Comparison of ENCODE assay signal across 16 mouse cellular contexts in the genomic region with DNA sequence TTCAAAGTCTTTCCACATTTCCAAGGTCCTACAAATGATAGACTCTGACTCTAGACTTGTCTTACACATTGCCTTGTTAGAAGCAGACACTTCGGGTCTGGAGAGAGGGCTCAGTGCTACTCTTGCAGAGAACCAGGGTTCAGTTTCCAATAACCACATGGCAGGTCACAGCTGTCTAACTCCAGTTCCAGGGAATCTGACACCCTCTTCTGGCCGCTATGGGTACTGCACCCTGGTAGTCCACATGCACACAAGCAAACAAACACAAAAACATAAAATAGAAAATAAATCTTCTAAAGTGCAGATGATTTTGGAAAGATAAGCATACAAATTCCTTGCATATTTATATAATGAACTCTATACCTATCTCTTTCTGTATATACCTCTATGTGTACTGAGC. TPM values are rescaled to one million over a fixed set of nuclear protein-coding genes. Genes with fewer than 3 reads are reported as not detected.
DNase-seq lines count a peak whose midpoint lies in the region; ATAC-seq and TF ChIP-seq lines count a peak whose summit lies in the region.
"Had no signal": no experiment of that assay in that cellular context is flagged by ENCODE, and none has a peak within 500 bp of the region (broad histone marks: within the 10 kb centered on the region; RNA-seq: fewer than 3 reads in every experiment).

No protein-coding gene starts in this region.

- WGBS in forebrain, postnatal 0 days: 79% methylated on average over 2 of the region's 2 CpGs
- WGBS in forebrain, embryonic 16.5 days: 68% methylated on average over 2 of the region's 2 CpGs
- 78% methylated on average over 2 of the region's 2 CpGs for WGBS in lung, adult 2 months
- WGBS in liver, postnatal 0 days (ENCODE audit: insufficient replicate concordance): 60% methylated on average over 2 of the region's 2 CpGs
- 84% methylated on average over 2 of the region's 2 CpGs for WGBS in forebrain, embryonic 13.5 days

- TF ChIP-seq EP300 in liver, postnatal 0 days (IDR thresholded peaks at IDR 0.05; ENCODE audit: low read depth): no peak

- no peak for DNase-seq in forebrain, postnatal 0 days
- no peak for DNase-seq in lung, adult 2 months
- DNase-seq in lung, adult 18-20 months: no peak
- DNase-seq in R1 (ENCODE audit: low read depth, low spot score): peak; percentile 77
- DNase-seq in liver, postnatal 0 days: peak; percentile 23
- no peak for DNase-seq in cerebellum, adult 11 months
- DNase-seq: adrenal gland, adult 8-10 months; kidney, adult 18-20 months; lung, postnatal 36 days; retina, postnatal 1 day had no signal

- peak; percentile 39 for TF ChIP-seq CTCF in forebrain, postnatal 0 days (IDR thresholded peaks at IDR 0.05; ENCODE audit: low read depth)
- TF ChIP-seq CTCF in lung, adult 2 months (IDR thresholded peaks at IDR 0.05; ENCODE audit: insufficient read depth, low read length): 0 out of 2 replicates have a peak, but pooled peaks have one; percentile 5
- peak; percentile 54 for TF ChIP-seq CTCF in liver, postnatal 0 days (IDR thresholded peaks at IDR 0.05; ENCODE audit: low read depth)

- H3K4me2 ChIP-seq in forebrain, postnatal 0 days (ENCODE audit: low read depth): no peak overlapping the region
- H3K4me2 ChIP-seq in forebrain, embryonic 16.5 days (ENCODE audit: low read length): no peak overlapping the region
- no peak overlapping the region for H3K4me2 ChIP-seq in liver, postnatal 0 days (ENCODE audit: low read depth, low read length)
- H3K4me2 ChIP-seq in forebrain, embryonic 13.5 days: no peak overlapping the region
- H3K4me2 ChIP-seq: forebrain, embryonic 15.5 days; heart, embryonic 13.5 days had no signal

- no peak overlapping the region for H3K4me3 ChIP-seq in forebrain, postnatal 0 days (ENCODE audit: low read depth, low read length)
- no peak overlapping the region for H3K4me3 ChIP-seq in forebrain, embryonic 16.5 days (replicated peaks; ENCODE audit: low read length)
- H3K4me3 ChIP-seq in lung, adult 2 months (replicated peaks; ENCODE audit: extremely low read depth, low read depth, low read length): no peak overlapping the region
- H3K4me3 ChIP-seq in liver, postnatal 0 days (ENCODE audit: low read depth, low read length): no peak overlapping the region
- no peak overlapping the region for H3K4me3 ChIP-seq in forebrain, embryonic 13.5 days
- H3K4me3 ChIP-seq: forebrain, embryonic 15.5 days; heart, embryonic 13.5 days had no signal

- H3K27me3 ChIP-seq in forebrain, postnatal 0 days (ENCODE audit: insufficient read depth, low read length): no peaks in the 10 kb centered on the region
- H3K27me3 ChIP-seq in forebrain, embryonic 16.5 days (replicated peaks; ENCODE audit: control insufficient read depth, insufficient read depth, low read length): no peaks in the 10 kb centered on the region
- no peaks in the 10 kb centered on the region for H3K27me3 ChIP-seq in liver, postnatal 0 days (ENCODE audit: insufficient read depth, low read length)
- no peaks in the 10 kb centered on the region for H3K27me3 ChIP-seq in forebrain, embryonic 13.5 days
- H3K27me3 ChIP-seq: forebrain, embryonic 15.5 days; heart, embryonic 13.5 days had no signal

- no peaks in the 10 kb centered on the region for H3K9me3 ChIP-seq in forebrain, postnatal 0 days (ENCODE audit: low read length)
- H3K9me3 ChIP-seq in forebrain, embryonic 16.5 days (ENCODE audit: control insufficient read depth, low read length): no peaks in the 10 kb centered on the region
- H3K9me3 ChIP-seq in liver, postnatal 0 days (ENCODE audit: low read length): no peaks in the 10 kb centered on the region
- no peaks in the 10 kb centered on the region for H3K9me3 ChIP-seq in forebrain, embryonic 13.5 days (replicated peaks)
- H3K9me3 ChIP-seq: forebrain, embryonic 15.5 days had no signal

- H3K9ac ChIP-seq in forebrain, postnatal 0 days: no peak overlapping the region
- H3K9ac ChIP-seq in forebrain, embryonic 16.5 days (replicated peaks; ENCODE audit: low read depth, low read length): no peak overlapping the region
- no peak overlapping the region for H3K9ac ChIP-seq in liver, postnatal 0 days (replicated peaks)
- no peak overlapping the region for H3K9ac ChIP-seq in forebrain, embryonic 13.5 days
- H3K9ac ChIP-seq: forebrain, embryonic 15.5 days; heart, embryonic 13.5 days had no signal

- H3K36me3 ChIP-seq in forebrain, postnatal 0 days (ENCODE audit: insufficient read depth): no peaks in the 10 kb centered on the region
- no peaks in the 10 kb centered on the region for H3K36me3 ChIP-seq in forebrain, embryonic 16.5 days (ENCODE audit: control insufficient read depth, insufficient read depth)
- H3K36me3 ChIP-seq in liver, postnatal 0 days (replicated peaks; ENCODE audit: insufficient read depth, low read length): no peaks in the 10 kb centered on the region
- H3K36me3 ChIP-seq in forebrain, embryonic 13.5 days (ENCODE audit: poor library complexity, severe bottlenecking): no peaks in the 10 kb centered on the region
- H3K36me3 ChIP-seq: forebrain, embryonic 15.5 days; heart, embryonic 13.5 days had no signal

- H3K27ac ChIP-seq in forebrain, postnatal 0 days (ENCODE audit: low read depth, low read length): no peak overlapping the region
- no peak overlapping the region for H3K27ac ChIP-seq in forebrain, embryonic 16.5 days (ENCODE audit: low read length)
- H3K27ac ChIP-seq in liver, postnatal 0 days (ENCODE audit: low read depth): no peak overlapping the region
- no peak overlapping the region for H3K27ac ChIP-seq in forebrain, embryonic 13.5 days
- H3K27ac ChIP-seq: forebrain, embryonic 15.5 days; heart, embryonic 13.5 days had no signal

- TF ChIP-seq POLR2A in lung, adult 2 months (IDR thresholded peaks at IDR 0.05; ENCODE audit: borderline replicate concordance, extremely low read depth, low read depth, low read length): no peak

- ATAC-seq in forebrain, postnatal 0 days: no peak
- ATAC-seq in forebrain, embryonic 16.5 days: no peak
- ATAC-seq in liver, postnatal 0 days: no peak
- ATAC-seq in forebrain, embryonic 13.5 days: no peak
- ATAC-seq: forebrain, embryonic 15.5 days had no signal

- H3K4me1 ChIP-seq in forebrain, postnatal 0 days (ENCODE audit: insufficient read depth): no peaks in the 10 kb centered on the region
- H3K4me1 ChIP-seq in forebrain, embryonic 16.5 days (replicated peaks; ENCODE audit: control insufficient read depth, insufficient read depth, low read length): no peaks in the 10 kb centered on the region
- H3K4me1 ChIP-seq in lung, adult 2 months (ENCODE audit: control insufficient read depth, insufficient read depth, low read length): no peaks in the 10 kb centered on the region
- H3K4me1 ChIP-seq in liver, postnatal 0 days (ENCODE audit: insufficient read depth): no peaks in the 10 kb centered on the region
- no peaks in the 10 kb centered on the region for H3K4me1 ChIP-seq in forebrain, embryonic 13.5 days
- H3K4me1 ChIP-seq: forebrain, embryonic 15.5 days; heart, embryonic 13.5 days had no signal

RNA-seq across cellular contexts. Expression of gene Defb22, which starts 2.9 kb away (rescaled TPM):
- total RNA-seq in forebrain, postnatal 0 days (2014; rRNA removed): not detected in 2 replicates
- not detected in 2 replicates for polyA plus RNA-seq in forebrain, postnatal 0 days (2015; fragmentation: Nextera tagmentation; extraction: Ambion mirVana)
- not detected in 2 replicates for polyA plus RNA-seq in forebrain, embryonic 16.5 days (2015; fragmentation: Nextera tagmentation; extraction: Ambion mirVana)
- polyA plus RNA-seq in lung, adult 2 months (2012; rRNA removed): not detected in 2 replicates
- not detected in 2 replicates for polyA plus RNA-seq in liver, postnatal 0 days (2015; fragmentation: Nextera tagmentation; extraction: Ambion mirVana)
- polyA plus RNA-seq in forebrain, embryonic 13.5 days (2015; fragmentation: Nextera tagmentation; extraction: Ambion mirVana): not detected in 2 replicates
- total RNA-seq: adrenal gland, adult 8-10 months; common myeloid progenitor, adult 5-6 weeks had no signal
- polyA plus RNA-seq: forebrain, embryonic 15.5 days; heart, embryonic 13.5 days; stomach, embryonic 14.5 days had no signal

RNA-seq across cellular contexts. Expression of gene Defb20, which starts 10.2 kb away (rescaled TPM):
- not detected in 2 replicates for total RNA-seq in forebrain, postnatal 0 days (2014; rRNA removed)
- not detected in 2 replicates for polyA plus RNA-seq in forebrain, postnatal 0 days (2015; fragmentation: Nextera tagmentation; extraction: Ambion mirVana)
- not detected in 2 replicates for polyA plus RNA-seq in forebrain, embryonic 16.5 days (2015; fragmentation: Nextera tagmentation; extraction: Ambion mirVana)
- not detected in 2 replicates for polyA plus RNA-seq in lung, adult 2 months (2012; rRNA removed)
- polyA plus RNA-seq in liver, postnatal 0 days (2015; fragmentation: Nextera tagmentation; extraction: Ambion mirVana): not detected in 2 replicates
- polyA plus RNA-seq in forebrain, embryonic 13.5 days (2015; fragmentation: Nextera tagmentation; extraction: Ambion mirVana): not detected in 2 replicates
- total RNA-seq: adrenal gland, adult 8-10 months; common myeloid progenitor, adult 5-6 weeks had no signal
- polyA plus RNA-seq: forebrain, embryonic 15.5 days; heart, embryonic 13.5 days; stomach, embryonic 14.5 days had no signal

RNA-seq across cellular contexts. Expression of gene Defb23, which starts 22.6 kb away (rescaled TPM):
- not detected in 2 replicates for total RNA-seq in forebrain, postnatal 0 days (2014; rRNA removed)
- polyA plus RNA-seq in forebrain, postnatal 0 days (2015; fragmentation: Nextera tagmentation; extraction: Ambion mirVana): not detected in 2 replicates
- polyA plus RNA-seq in forebrain, embryonic 16.5 days (2015; fragmentation: Nextera tagmentation; extraction: Ambion mirVana): not detected in 2 replicates
- not detected in 2 replicates for polyA plus RNA-seq in lung, adult 2 months (2012; rRNA removed)
- polyA plus RNA-seq in liver, postnatal 0 days (2015; fragmentation: Nextera tagmentation; extraction: Ambion mirVana): not detected in 2 replicates
- not detected in 2 replicates for polyA plus RNA-seq in forebrain, embryonic 13.5 days (2015; fragmentation: Nextera tagmentation; extraction: Ambion mirVana)
- total RNA-seq: adrenal gland, adult 8-10 months; common myeloid progenitor, adult 5-6 weeks had no signal
- polyA plus RNA-seq: forebrain, embryonic 15.5 days; heart, embryonic 13.5 days; stomach, embryonic 14.5 days had no signal

RNA-seq across cellular contexts. Expression of gene Defb26, which starts 24.5 kb away (rescaled TPM):
- not detected in 2 replicates for total RNA-seq in forebrain, postnatal 0 days (2014; rRNA removed)
- not detected in 2 replicates for polyA plus RNA-seq in forebrain, postnatal 0 days (2015; fragmentation: Nextera tagmentation; extraction: Ambion mirVana)
- not detected in 2 replicates for polyA plus RNA-seq in forebrain, embryonic 16.5 days (2015; fragmentation: Nextera tagmentation; extraction: Ambion mirVana)
- polyA plus RNA-seq in lung, adult 2 months (2012; rRNA removed): not detected in 2 replicates
- not detected in 2 replicates for polyA plus RNA-seq in liver, postnatal 0 days (2015; fragmentation: Nextera tagmentation; extraction: Ambion mirVana)
- not detected in 2 replicates for polyA plus RNA-seq in forebrain, embryonic 13.5 days (2015; fragmentation: Nextera tagmentation; extraction: Ambion mirVana)
- total RNA-seq: adrenal gland, adult 8-10 months; common myeloid progenitor, adult 5-6 weeks had no signal
- polyA plus RNA-seq: forebrain, embryonic 15.5 days; heart, embryonic 13.5 days; stomach, embryonic 14.5 days had no signal

RNA-seq across cellular contexts. Expression of gene Defb28, which starts 31.0 kb away (rescaled TPM):
- total RNA-seq in forebrain, postnatal 0 days (2014; rRNA removed): not detected in 2 replicates
- polyA plus RNA-seq in forebrain, postnatal 0 days (2015; fragmentation: Nextera tagmentation; extraction: Ambion mirVana): not detected in 2 replicates
- not detected in 2 replicates for polyA plus RNA-seq in forebrain, embryonic 16.5 days (2015; fragmentation: Nextera tagmentation; extraction: Ambion mirVana)
- not detected in 2 replicates for polyA plus RNA-seq in lung, adult 2 months (2012; rRNA removed)
- polyA plus RNA-seq in liver, postnatal 0 days (2015; fragmentation: Nextera tagmentation; extraction: Ambion mirVana): not detected in 2 replicates
- not detected in 2 replicates for polyA plus RNA-seq in forebrain, embryonic 13.5 days (2015; fragmentation: Nextera tagmentation; extraction: Ambion mirVana)
- total RNA-seq: adrenal gland, adult 8-10 months; common myeloid progenitor, adult 5-6 weeks had no signal
- polyA plus RNA-seq: forebrain, embryonic 15.5 days; heart, embryonic 13.5 days; stomach, embryonic 14.5 days had no signal

Comparison
In these comparisons a context has a peak if more than half of its experiments do, and no peak if none do; other contexts are left out.
1. DNase-seq: peak in R1 (single experiment) and liver, postnatal 0 days (single experiment); none in forebrain, postnatal 0 days (single experiment), lung, adult 2 months (single experiment), lung, adult 18-20 months (0 of 2) and cerebellum, adult 11 months (single experiment).
2. Peak in every context shown above with its lines, with median percentiles within 50 percentile points of each other: CTCF ChIP-seq.